Mouse (Mus musculus) cerebellum, postnatal 25 days (tissue): ENCODE measurements at regions not wholly inside any gene's neighbourhood (a gene's known extent, or its start where the extent isn't known, plus 50 kb on each side); places are given as distances from the start of the nearest gene placed in this dataset.

ENCODE experiments used
- DNase-seq, 2 experiments: peaks; one replicate each; pipeline ENCODE4 v3.0.0; 2021; ENCODE audit warnings: mixed read lengths in 2 of 2

DNA sequence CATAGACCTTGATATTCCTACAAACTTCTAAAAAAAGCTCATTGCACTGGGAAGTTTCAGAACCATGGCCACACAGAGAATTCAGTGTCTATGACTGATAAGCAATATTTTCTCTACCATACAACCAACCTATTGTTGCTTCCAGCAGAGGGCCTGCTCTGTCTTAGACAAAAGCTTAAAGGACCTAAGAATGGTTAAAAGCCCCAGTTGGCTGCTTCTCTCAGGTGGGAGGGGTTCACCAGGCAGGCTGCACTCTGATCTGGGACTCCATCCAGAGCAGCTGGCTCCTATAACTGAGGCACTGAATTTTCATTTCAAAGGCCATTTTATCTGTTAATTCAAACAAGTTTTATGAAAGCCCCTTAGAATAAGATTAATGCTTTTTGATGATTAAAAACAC lies 82.1 kb upstream of the Impad1 start:
- peak in 1 of 2 experiments; percentile 4 for DNase-seq

DNA sequence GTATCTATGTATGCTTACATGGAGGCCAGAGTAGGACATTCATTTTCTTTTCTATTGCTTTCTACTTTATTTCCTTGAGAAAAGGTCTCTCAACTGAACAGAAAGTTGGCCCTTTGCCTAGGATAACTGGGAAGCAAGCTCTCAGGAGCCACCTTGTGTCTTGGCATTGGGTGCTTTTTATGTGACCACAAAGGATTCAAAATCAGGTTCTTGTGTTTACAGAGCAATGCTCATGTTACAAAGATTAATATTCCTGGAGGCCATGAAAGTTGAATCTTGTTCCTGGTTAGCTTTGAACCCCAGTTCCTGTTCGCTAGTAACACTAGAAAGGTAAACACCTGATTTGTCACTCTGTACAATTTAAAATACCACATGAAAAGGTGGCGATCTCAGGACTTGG lies 65.2 kb upstream of the Impad1 start:
- DNase-seq, result no peak
